Mouse (Mus musculus) neural tube, embryonic 11.5 days (tissue): ENCODE results near the gene Pdlim3. TPM values are rescaled to one million over a fixed set of nuclear protein-coding genes. Genes with fewer than 3 reads are reported as not detected.

Experiments used
- ATAC-seq: fragments of 200-750 bp; cut with Nextera tagmentation; 2 replicates; pipeline ENCODE4 v1.8.0; 2017; ENCODE audit warnings: moderate number of reproducible peaks, mild to moderate bottlenecking, moderate TSS enrichment, moderate library complexity; ENCODE audit not compliant: insufficient read depth, low FRiP score, low TSS enrichment
- DNase-seq: peaks from one replicate; pipeline ENCODE4 v3.0.0-alpha.2; 2015; ENCODE audit warnings: low spot score
- H3K27ac ChIP-seq: fragments of 300-500 bp; sonication (generic); 2 replicates; pipeline ENCODE4 v1.5.1; 2014; ENCODE audit warnings: low read depth, mild to moderate bottlenecking, low read length
- H3K27me3 ChIP-seq: fragments of 300-500 bp; sonication (generic); 2 replicates; pipeline ENCODE4 v1.6.1; 2014; ENCODE audit warnings: mild to moderate bottlenecking, low read length, mixed read lengths; ENCODE audit not compliant: control insufficient read depth, insufficient read depth
- H3K36me3 ChIP-seq: fragments of 300-500 bp; sonication (generic); 2 replicates; pipeline ENCODE4 v1.6.1; 2014; ENCODE audit warnings: mild to moderate bottlenecking, low read length, moderate library complexity, mixed read lengths; ENCODE audit not compliant: control insufficient read depth, insufficient read depth
- H3K4me1 ChIP-seq: fragments of 300-500 bp; sonication (generic); 2 replicates; pipeline ENCODE4 v1.6.1; 2014; ENCODE audit warnings: low read length, mixed read lengths; ENCODE audit not compliant: control insufficient read depth, insufficient read depth
- H3K4me2 ChIP-seq: fragments of 300-500 bp; sonication (generic); 2 replicates; pipeline ENCODE4 v1.6.1; 2014; ENCODE audit warnings: low read depth, mild to moderate bottlenecking, moderate library complexity
- H3K4me3 ChIP-seq: fragments of 300-500 bp; sonication (generic); 2 replicates; pipeline ENCODE4 v1.5.1; 2014; ENCODE audit warnings: low read depth, low read length
- H3K9ac ChIP-seq: fragments of 300-500 bp; sonication (generic); 2 replicates; pipeline ENCODE4 v1.6.1; 2014; ENCODE audit warnings: mild to moderate bottlenecking, low read length
- H3K9me3 ChIP-seq: fragments of 300-500 bp; sonication (generic); 2 replicates; pipeline ENCODE4 v1.6.1; 2016; ENCODE audit warnings: low read length; ENCODE audit not compliant: control insufficient read depth
- WGBS: fragments of 180-500 bp; shearing (Covaris S2); extraction: QIAGEN DNeasy Blood & Tissue Kit; methylation state at CpG from one replicate; pipeline ENCODE4 v1.1.7; 2014; 5-methylcytosine and 5-hydroxymethylcytosine counted together
- polyA plus RNA-seq: library from polyadenylated mRNA; unstranded; fragments of >200 nt; fragmentation: Nextera tagmentation; extraction: Ambion mirVana; gene quantifications from 2 replicates; pipeline ENCODE4 v1.2.1, GENCODE M21; 2014

Pdlim3 gene
- polyA plus RNA-seq, 1 experiment from 2014 or later = 11.3 TPM

DNA sequence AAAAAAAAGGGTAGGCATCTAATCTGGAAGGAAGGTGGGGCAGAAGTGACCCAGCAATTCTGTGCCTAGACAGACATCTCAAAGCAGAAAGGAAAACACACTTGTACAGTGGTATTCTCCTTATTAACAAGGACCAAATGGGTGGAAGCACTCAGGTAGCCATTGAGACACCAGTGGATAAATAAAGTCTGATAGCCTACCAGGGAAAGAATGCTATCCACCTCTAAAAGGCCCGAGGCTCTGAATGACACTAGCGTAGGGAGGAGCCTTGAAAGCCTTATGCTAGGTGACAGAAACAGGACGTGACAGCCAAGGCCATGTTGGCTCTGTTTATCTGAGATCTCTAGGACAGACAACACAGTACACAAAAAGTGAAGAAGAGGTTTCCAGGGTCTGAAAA is 31.2 kb downstream of the Pdlim3 start:
- Histone ChIP-seq H3K27ac (no peak overlapping the region), H3K27me3 (no peaks in the 10 kb centered on the region), H3K36me3 (no peaks in the 10 kb centered on the region), H3K9ac (no peak overlapping the region), H3K4me1 (no peaks in the 10 kb centered on the region), H3K4me2 (no peak overlapping the region), H3K9me3 (no peaks in the 10 kb centered on the region), H3K4me3 (no peak overlapping the region)
- DNase-seq (no peak), ATAC-seq (no peak)
- 84% methylated on average over 3 of the region's 3 CpGs for WGBS

DNA sequence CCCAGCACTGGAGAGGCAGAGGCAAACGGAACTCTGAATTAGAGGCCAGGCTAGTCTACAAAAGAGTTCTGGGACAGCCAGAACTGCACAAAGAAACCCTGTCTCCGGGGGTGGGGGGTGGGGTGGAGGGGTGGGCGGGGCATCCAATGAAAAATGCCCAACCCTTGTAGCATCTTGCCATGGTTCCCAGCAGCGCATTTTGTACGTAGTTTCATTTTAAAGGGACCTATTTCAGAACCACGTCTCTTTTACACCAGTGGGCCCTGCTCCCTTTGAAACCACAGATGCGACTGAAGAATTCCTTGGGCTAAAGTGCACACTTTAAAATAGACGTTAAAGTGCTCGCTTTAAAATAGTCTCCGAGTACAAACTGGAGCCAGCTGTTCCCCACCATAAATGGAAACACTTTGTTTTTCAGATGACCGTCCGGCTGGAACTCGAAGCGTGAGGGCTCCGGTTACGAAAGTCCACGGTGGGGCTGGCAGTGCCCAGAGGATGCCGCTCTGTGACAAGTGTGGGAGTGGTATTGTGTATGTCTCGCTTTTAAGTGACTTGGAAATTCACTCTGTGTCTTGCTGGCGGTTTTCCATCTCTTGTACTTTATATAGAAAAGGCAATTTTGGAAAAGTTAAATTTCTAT is 31.9 kb downstream of the Pdlim3 start:
- H3K27ac ChIP-seq = no peak overlapping the region
- H3K4me3 ChIP-seq = no peak overlapping the region
- no peak overlapping the region for H3K4me2 ChIP-seq
- H3K36me3 ChIP-seq = no peaks in the 10 kb centered on the region
- ATAC-seq (no peak), DNase-seq (no peak)
- WGBS = 80% methylated on average over 20 of the region's 20 CpGs
- H3K4me1 ChIP-seq = no peaks in the 10 kb centered on the region
- no peak overlapping the region for H3K9ac ChIP-seq
- no peaks in the 10 kb centered on the region for H3K27me3 ChIP-seq
- no peaks in the 10 kb centered on the region for H3K9me3 ChIP-seq

DNA sequence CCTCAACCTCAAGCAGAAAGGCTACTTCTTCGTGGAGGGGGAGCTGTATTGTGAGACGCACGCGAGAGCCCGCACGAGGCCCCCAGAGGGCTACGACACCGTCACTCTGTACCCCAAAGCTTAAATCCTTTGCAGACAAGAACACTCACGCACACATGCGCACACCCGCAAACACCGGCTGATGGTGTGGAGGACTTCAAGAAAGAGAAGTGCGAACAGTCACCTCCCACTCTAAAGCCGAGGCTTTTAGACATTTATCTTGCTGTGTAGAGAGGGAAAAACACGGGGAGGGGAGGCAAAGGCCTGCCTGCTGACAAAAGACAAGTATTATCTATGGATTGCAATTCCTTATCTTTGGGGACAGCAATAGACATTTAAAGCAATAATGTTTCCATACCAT is 33.6 kb downstream of the Pdlim3 start:
- no peaks in the 10 kb centered on the region for H3K36me3 ChIP-seq
- no peak overlapping the region for H3K4me2 ChIP-seq

DNA sequence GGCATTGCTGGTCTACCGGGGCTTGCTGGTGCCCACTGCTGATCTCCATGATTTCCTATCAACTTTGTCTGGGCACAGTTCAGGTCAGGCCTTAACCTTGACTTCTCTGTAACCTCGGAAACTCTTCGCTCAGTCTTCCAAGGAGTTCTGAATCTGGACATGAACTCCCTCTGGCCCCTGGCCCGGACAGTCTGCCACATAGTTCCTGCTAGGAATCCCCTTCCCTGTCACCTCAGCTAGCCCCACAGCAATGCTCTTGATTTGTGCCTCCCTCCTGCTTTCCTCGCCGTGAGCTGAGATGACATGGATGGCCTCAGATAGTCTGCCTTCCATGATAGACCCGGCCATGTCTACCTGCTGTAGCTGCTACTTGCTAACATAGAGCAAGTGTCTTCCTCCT is 35.1 kb downstream of the Pdlim3 start:
- no peaks in the 10 kb centered on the region for H3K4me1 ChIP-seq
- no peak overlapping the region for H3K27ac ChIP-seq
- no peak overlapping the region for H3K4me2 ChIP-seq
- 91% methylated on average over 7 of the region's 7 CpGs for WGBS
- ATAC-seq (no peak), DNase-seq (no peak)
- no peak overlapping the region for H3K4me3 ChIP-seq
- no peak overlapping the region for H3K9ac ChIP-seq
- H3K36me3 ChIP-seq = no peaks in the 10 kb centered on the region
- no peaks in the 10 kb centered on the region for H3K9me3 ChIP-seq
- H3K27me3 ChIP-seq = no peaks in the 10 kb centered on the region

More for the DNA sequence above, 33.6 kb downstream of the Pdlim3 start:
- no peak overlapping the region for H3K4me3 ChIP-seq
- no peak for DNase-seq
- H3K4me1 ChIP-seq = no peaks in the 10 kb centered on the region
- H3K9me3 ChIP-seq = no peaks in the 10 kb centered on the region
- ATAC-seq = no peak
- WGBS = 87% methylated on average over 15 of the region's 15 CpGs
- H3K27me3 ChIP-seq = no peaks in the 10 kb centered on the region
- H3K27ac ChIP-seq = no peak overlapping the region
- no peak overlapping the region for H3K9ac ChIP-seq

DNA sequence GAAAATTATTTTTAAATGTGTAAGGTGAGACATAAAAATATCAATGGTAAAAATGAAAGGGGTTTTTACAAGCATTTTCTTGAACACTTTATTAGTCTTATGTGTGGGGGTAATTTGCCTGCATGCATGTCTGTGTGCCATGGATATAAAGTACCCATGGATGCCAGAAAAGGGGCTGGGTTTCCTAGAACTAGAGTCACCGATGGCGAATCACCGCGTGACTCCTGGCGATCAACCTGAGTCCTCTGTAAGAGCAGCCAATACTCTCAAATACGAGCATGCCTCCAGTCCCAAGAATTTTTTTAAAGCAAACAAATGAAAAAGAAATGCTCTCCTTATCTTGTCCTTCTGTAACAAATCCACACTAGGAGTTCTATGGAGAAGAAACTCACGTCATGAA is 36.9 kb downstream of the Pdlim3 start:
- Histone ChIP-seq H3K9ac (no peak overlapping the region), H3K4me1 (no peaks in the 10 kb centered on the region), H3K27ac (no peak overlapping the region), H3K4me3 (no peak overlapping the region), H3K27me3 (no peaks in the 10 kb centered on the region), H3K36me3 (no peaks in the 10 kb centered on the region), H3K4me2 (no peak overlapping the region), H3K9me3 (no peaks in the 10 kb centered on the region)
- DNase-seq (no peak), ATAC-seq (no peak)
- 94% methylated on average over 7 of the region's 7 CpGs for WGBS

DNA sequence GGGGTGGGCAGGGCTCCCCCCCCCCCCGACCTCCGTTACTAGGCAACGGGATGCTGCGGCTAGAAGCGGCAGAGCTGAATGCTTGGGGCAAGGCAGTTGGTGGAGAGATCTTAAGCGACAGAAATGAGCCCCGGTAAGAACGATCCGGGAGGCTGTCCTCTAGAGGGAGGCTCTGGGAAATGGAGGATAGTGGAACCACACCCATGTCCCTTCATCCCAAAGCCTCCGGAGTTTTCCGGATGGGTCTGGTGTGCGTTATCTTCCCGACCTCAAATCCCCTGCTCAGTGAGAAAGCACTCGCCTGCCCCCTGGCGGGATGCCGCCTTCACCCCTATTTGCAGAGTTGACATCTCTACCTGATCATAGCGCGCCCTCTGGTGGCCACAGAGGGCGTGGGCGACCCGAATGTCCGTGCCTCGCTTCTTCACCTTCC is 49.3 kb downstream of the Pdlim3 start, which contains the start of gene Ccdc110:
Gene Ccdc110, plus strand, starts transcription at position 38 of the 433 bp plus-strand sequence.
- peak within 1 kb of the TSS; percentile 21 for H3K4me3 ChIP-seq
- no peaks in the 10 kb centered on the region for H3K27me3 ChIP-seq
- H3K4me1 ChIP-seq = no peaks in the 10 kb centered on the region
- WGBS = 3% methylated on average over 23 of the region's 23 CpGs
- peak within 1 kb of the TSS; percentile 47 for H3K4me2 ChIP-seq
- peak; percentile 96 for DNase-seq
- peak within 1 kb of the TSS; percentile 27; the same call in 1 of the 2 replicates for H3K9ac ChIP-seq
- H3K36me3 ChIP-seq = no peaks in the 10 kb centered on the region
- peak; percentile 81 for ATAC-seq
- no peaks in the 10 kb centered on the region for H3K9me3 ChIP-seq
- H3K27ac ChIP-seq = no peak within 1 kb of the TSS

DNA sequence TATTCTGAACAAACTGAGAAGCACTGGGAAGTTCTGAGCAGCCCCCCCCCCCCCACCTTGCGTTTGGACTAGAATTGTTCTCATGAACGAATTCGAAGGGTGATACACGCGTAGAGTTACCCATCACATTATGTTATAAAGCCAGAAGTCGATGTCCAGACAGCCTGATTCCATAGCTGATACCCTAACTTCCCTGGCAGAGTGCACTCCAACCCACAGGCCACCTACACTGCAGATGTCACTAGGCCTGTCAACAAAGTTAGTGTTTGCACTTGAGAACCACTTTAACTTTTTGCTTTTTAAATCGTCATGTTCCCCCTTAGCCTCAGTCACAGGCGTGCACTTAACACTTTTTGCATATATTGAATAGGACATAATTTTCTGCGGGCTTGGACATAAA is 51.7 kb downstream of the Pdlim3 start:
- H3K4me2 ChIP-seq = no peak overlapping the region
- H3K27me3 ChIP-seq = no peaks in the 10 kb centered on the region
- ATAC-seq = no peak
- H3K4me1 ChIP-seq = no peaks in the 10 kb centered on the region
- WGBS = 93% methylated on average over 9 of the region's 9 CpGs
- H3K27ac ChIP-seq = no peak overlapping the region
- no peaks in the 10 kb centered on the region for H3K36me3 ChIP-seq
- no peaks in the 10 kb centered on the region for H3K9me3 ChIP-seq
- DNase-seq = no peak
- no peak overlapping the region for H3K9ac ChIP-seq
- H3K4me3 ChIP-seq = no peak overlapping the region

DNA sequence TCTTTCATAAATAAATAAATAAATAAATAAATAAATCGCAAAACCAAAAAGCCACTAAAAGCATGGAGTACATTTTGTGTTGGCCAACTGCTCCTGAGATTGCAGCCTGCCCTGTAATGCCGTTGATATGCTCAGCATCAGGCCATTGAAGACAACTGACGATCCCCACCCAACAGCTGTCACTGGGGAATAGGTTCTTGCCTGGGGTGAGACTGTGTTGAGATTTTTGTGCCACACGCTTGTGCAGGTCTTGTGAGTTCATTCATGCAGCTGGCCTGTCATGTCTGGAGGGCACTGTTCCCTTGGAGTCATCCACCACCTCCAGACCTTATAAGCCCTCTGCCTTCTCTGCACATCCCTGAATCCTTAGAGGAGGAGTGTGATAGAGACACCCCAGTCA is 61.0 kb downstream of the Pdlim3 start:
- Histone ChIP-seq H3K4me2 (no peak overlapping the region), H3K9ac (no peak overlapping the region), H3K36me3 (no peaks in the 10 kb centered on the region), H3K9me3 (no peaks in the 10 kb centered on the region), H3K27me3 (no peaks in the 10 kb centered on the region), H3K4me3 (no peak overlapping the region), H3K4me1 (no peaks in the 10 kb centered on the region), H3K27ac (no peak overlapping the region)
- 92% methylated on average over 4 of the region's 4 CpGs for WGBS
- ATAC-seq = no peak
- DNase-seq = no peak

DNA sequence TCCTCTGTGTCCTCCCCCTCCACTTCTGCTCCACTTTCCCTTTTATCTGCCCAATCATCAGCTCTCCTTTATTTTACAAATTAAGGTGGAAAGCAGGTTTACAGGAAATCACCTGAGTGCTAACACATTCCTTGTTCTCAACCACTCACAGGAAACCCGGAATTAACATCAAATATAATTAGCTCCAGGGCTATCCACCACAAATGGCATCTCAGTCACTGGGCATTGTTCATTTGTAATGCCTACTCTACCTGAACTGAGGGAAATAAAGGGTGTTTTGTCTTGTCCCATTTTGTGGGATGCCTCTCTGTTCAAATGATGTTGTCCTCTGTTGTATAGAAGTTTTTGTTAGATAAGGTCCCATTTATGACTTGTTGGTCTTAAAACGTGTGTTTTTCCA is 65.4 kb downstream of the Pdlim3 start:
- no peaks in the 10 kb centered on the region for H3K36me3 ChIP-seq
- no peaks in the 10 kb centered on the region for H3K9me3 ChIP-seq
- no peaks in the 10 kb centered on the region for H3K4me1 ChIP-seq
- H3K27me3 ChIP-seq = no peaks in the 10 kb centered on the region
- DNase-seq = no peak
- H3K9ac ChIP-seq = no peak overlapping the region
- 57% methylated on average over 2 of the region's 2 CpGs for WGBS
- H3K27ac ChIP-seq = no peak overlapping the region
- ATAC-seq = no peak
- no peak overlapping the region for H3K4me2 ChIP-seq
- no peak overlapping the region for H3K4me3 ChIP-seq
